Mouse (Mus musculus): ENCODE data around the gene Hnrnpd. TPM values are rescaled to one million over a fixed set of nuclear protein-coding genes. Genes with fewer than 3 reads are reported as not detected.

The Hnrnpd gene
- polyA plus RNA-seq, 1 experiment = 78.3 TPM

- no peak for DNase-seq (ENCODE audit: low read depth in 1 of 2, low spot score in 2 of 2)
- Histone ChIP-seq H3K36me3 (ENCODE audit: control insufficient read depth, insufficient read depth, low read length) (no peaks in the 10 kb centered on the region), H3K4me1 (ENCODE audit: control insufficient read depth, insufficient read depth, insufficient read length) (no peaks in the 10 kb centered on the region), H3K27ac (ENCODE audit: insufficient read depth, low read length) (no peak overlapping the region), H3K27me3 (ENCODE audit: control insufficient read depth, insufficient read depth, low read length) (no peaks in the 10 kb centered on the region), H3K4me3 (ENCODE audit: extremely low read depth, insufficient read depth, insufficient read length) (no peak overlapping the region)
- no peak for TF ChIP-seq CTCF (IDR thresholded peaks at IDR 0.05; ENCODE audit: extremely low read depth, insufficient read depth, insufficient read length, insufficient replicate concordance)
- no peak for TF ChIP-seq POLR2A (IDR thresholded peaks at IDR 0.05; ENCODE audit: low read depth, low read length)
- WGBS = 85% methylated on average over 4 of the region's 4 CpGs
Observed at GRCm38 (mm10) chr5:100006324-100007039, 27.7 kb upstream of the Hnrnpd start.

GRCm38 (mm10) chr5:100005896-100006295 is 27.2 kb upstream of the Hnrnpd start:
- DNase-seq (ENCODE audit: low read depth in 1 of 2, low spot score in 2 of 2) = no peak
- no peaks in the 10 kb centered on the region for H3K36me3 ChIP-seq (ENCODE audit: control insufficient read depth, insufficient read depth, low read length)
- H3K27me3 ChIP-seq (ENCODE audit: control insufficient read depth, insufficient read depth, low read length) = no peaks in the 10 kb centered on the region
- TF ChIP-seq CTCF (IDR thresholded peaks at IDR 0.05; ENCODE audit: extremely low read depth, insufficient read depth, insufficient read length, insufficient replicate concordance) (no peak), POLR2A (IDR thresholded peaks at IDR 0.05; ENCODE audit: low read depth, low read length) (no peak)
- H3K4me1 ChIP-seq (ENCODE audit: control insufficient read depth, insufficient read depth, insufficient read length) = no peaks in the 10 kb centered on the region
- 86% methylated on average over 6 of the region's 6 CpGs for WGBS
- no peak overlapping the region for H3K27ac ChIP-seq (ENCODE audit: insufficient read depth, low read length)
- H3K4me3 ChIP-seq (ENCODE audit: extremely low read depth, insufficient read depth, insufficient read length) = no peak overlapping the region

GRCm38 (mm10) chr5:100005431-100005830 is 26.7 kb upstream of the Hnrnpd start:
- Histone ChIP-seq H3K4me1 (ENCODE audit: control insufficient read depth, insufficient read depth, insufficient read length) (no peaks in the 10 kb centered on the region), H3K27ac (ENCODE audit: insufficient read depth, low read length) (no peak overlapping the region), H3K4me3 (ENCODE audit: extremely low read depth, insufficient read depth, insufficient read length) (no peak overlapping the region), H3K36me3 (ENCODE audit: control insufficient read depth, insufficient read depth, low read length) (no peaks in the 10 kb centered on the region), H3K27me3 (ENCODE audit: control insufficient read depth, insufficient read depth, low read length) (no peaks in the 10 kb centered on the region)
- WGBS = 68% methylated on average over 3 of the region's 3 CpGs
- DNase-seq (ENCODE audit: low read depth in 1 of 2, low spot score in 2 of 2) = no peak
- TF ChIP-seq POLR2A (IDR thresholded peaks at IDR 0.05; ENCODE audit: low read depth, low read length) (no peak), CTCF (IDR thresholded peaks at IDR 0.05; ENCODE audit: extremely low read depth, insufficient read depth, insufficient read length, insufficient replicate concordance) (no peak)

- H3K36me3 ChIP-seq (ENCODE audit: control insufficient read depth, insufficient read depth, low read length) = no peaks in the 10 kb centered on the region
- H3K4me1 ChIP-seq (ENCODE audit: control insufficient read depth, insufficient read depth, insufficient read length) = no peaks in the 10 kb centered on the region
- no peak overlapping the region for H3K4me3 ChIP-seq (ENCODE audit: extremely low read depth, insufficient read depth, insufficient read length)
- H3K27ac ChIP-seq (ENCODE audit: insufficient read depth, low read length) = no peak overlapping the region
- 90% methylated on average over 4 of the region's 4 CpGs for WGBS
- TF ChIP-seq POLR2A (IDR thresholded peaks at IDR 0.05; ENCODE audit: low read depth, low read length) (no peak), CTCF (IDR thresholded peaks at IDR 0.05; ENCODE audit: extremely low read depth, insufficient read depth, insufficient read length, insufficient replicate concordance) (no peak)
- no peaks in the 10 kb centered on the region for H3K27me3 ChIP-seq (ENCODE audit: control insufficient read depth, insufficient read depth, low read length)
- no peak for DNase-seq (ENCODE audit: low read depth in 1 of 2, low spot score in 2 of 2)
Observed at GRCm38 (mm10) chr5:100003895-100004294, 25.2 kb upstream of the Hnrnpd start.

GRCm38 (mm10) chr5:100000500-100000899 is 21.8 kb upstream of the Hnrnpd start:
- no peak for DNase-seq (ENCODE audit: low read depth in 1 of 2, low spot score in 2 of 2)
- TF ChIP-seq CTCF (IDR thresholded peaks at IDR 0.05; ENCODE audit: extremely low read depth, insufficient read depth, insufficient read length, insufficient replicate concordance) (no peak), POLR2A (IDR thresholded peaks at IDR 0.05; ENCODE audit: low read depth, low read length) (no peak)
- Histone ChIP-seq H3K4me3 (ENCODE audit: extremely low read depth, insufficient read depth, insufficient read length) (no peak overlapping the region), H3K27me3 (ENCODE audit: control insufficient read depth, insufficient read depth, low read length) (no peaks in the 10 kb centered on the region), H3K27ac (ENCODE audit: insufficient read depth, low read length) (no peak overlapping the region), H3K36me3 (ENCODE audit: control insufficient read depth, insufficient read depth, low read length) (no peaks in the 10 kb centered on the region), H3K4me1 (ENCODE audit: control insufficient read depth, insufficient read depth, insufficient read length) (no peaks in the 10 kb centered on the region)
- 83% methylated on average over 8 of the region's 8 CpGs for WGBS

- H3K4me1 ChIP-seq (ENCODE audit: control insufficient read depth, insufficient read depth, insufficient read length) = no peaks in the 10 kb centered on the region
- H3K36me3 ChIP-seq (ENCODE audit: control insufficient read depth, insufficient read depth, low read length) = no peaks in the 10 kb centered on the region
- no peak overlapping the region for H3K27ac ChIP-seq (ENCODE audit: insufficient read depth, low read length)
- 70% methylated on average over 7 of the region's 7 CpGs for WGBS
- H3K27me3 ChIP-seq (ENCODE audit: control insufficient read depth, insufficient read depth, low read length) = no peaks in the 10 kb centered on the region
- no peak for DNase-seq (ENCODE audit: low read depth in 1 of 2, low spot score in 2 of 2)
- H3K4me3 ChIP-seq (ENCODE audit: extremely low read depth, insufficient read depth, insufficient read length) = no peak overlapping the region
- TF ChIP-seq CTCF (IDR thresholded peaks at IDR 0.05; ENCODE audit: extremely low read depth, insufficient read depth, insufficient read length, insufficient replicate concordance) (no peak), POLR2A (IDR thresholded peaks at IDR 0.05; ENCODE audit: low read depth, low read length) (no peak)
Observed at GRCm38 (mm10) chr5:100000048-100000447, 21.3 kb upstream of the Hnrnpd start.

- no peak overlapping the region for H3K27ac ChIP-seq (ENCODE audit: insufficient read depth, low read length)
- no peak for DNase-seq (ENCODE audit: low read depth in 1 of 2, low spot score in 2 of 2)
- WGBS = 94% methylated on average over 3 of the region's 3 CpGs
- no peaks in the 10 kb centered on the region for H3K36me3 ChIP-seq (ENCODE audit: control insufficient read depth, insufficient read depth, low read length)
- H3K4me1 ChIP-seq (ENCODE audit: control insufficient read depth, insufficient read depth, insufficient read length) = no peaks in the 10 kb centered on the region
- H3K27me3 ChIP-seq (ENCODE audit: control insufficient read depth, insufficient read depth, low read length) = no peaks in the 10 kb centered on the region
- no peak overlapping the region for H3K4me3 ChIP-seq (ENCODE audit: extremely low read depth, insufficient read depth, insufficient read length)
- no peak for TF ChIP-seq CTCF (IDR thresholded peaks at IDR 0.05; ENCODE audit: extremely low read depth, insufficient read depth, insufficient read length, insufficient replicate concordance)
- no peak for TF ChIP-seq POLR2A (IDR thresholded peaks at IDR 0.05; ENCODE audit: low read depth, low read length)
Observed at GRCm38 (mm10) chr5:99994680-99995079, 15.9 kb upstream of the Hnrnpd start.

Measured in spleen, adult 2 months (tissue).